Mouse (Mus musculus) T-helper 2 cell (primary cell): Measurements from ENCODE around the gene 2210017I01Rik.

Source experiments
- in situ Hi-C: fragments of 300-600 bp; cut with MboI, MseI; formaldehyde crosslinking; loops from one replicate; pipeline ENCODE4 v1.15.1; 2025; ENCODE audit warnings: high pct_unique_total_duplicates

The 2210017I01Rik gene

GRCm38 (mm10) chr3:92568752-92569151 lies 38.5 kb downstream of the 2210017I01Rik start:
- in situ Hi-C loops, result no loop called here

GRCm38 (mm10) chr3:92565418-92565817 lies 41.9 kb downstream of the 2210017I01Rik start:
- in situ Hi-C loops, result no loop called here
